Mouse (Mus musculus) testis, postnatal 10 days (tissue): ENCODE data around the gene Pknox1.
A peak's percentile ranks its signal among the peaks of the same experiment; 100 is the strongest.

Source experiments
- DNase-seq: peaks from one replicate; pipeline ENCODE4 v3.0.0; 2021; ENCODE audit warnings: low spot score

Gene Pknox1

GRCm38 (mm10) chr17:31556253-31556652, 8.3 kb upstream of the Pknox1 start:
- DNase-seq = no peak

GRCm38 (mm10) chr17:31557124-31557880, 7.2 kb upstream of the Pknox1 start:
- peak; percentile 49 for DNase-seq

DNA sequence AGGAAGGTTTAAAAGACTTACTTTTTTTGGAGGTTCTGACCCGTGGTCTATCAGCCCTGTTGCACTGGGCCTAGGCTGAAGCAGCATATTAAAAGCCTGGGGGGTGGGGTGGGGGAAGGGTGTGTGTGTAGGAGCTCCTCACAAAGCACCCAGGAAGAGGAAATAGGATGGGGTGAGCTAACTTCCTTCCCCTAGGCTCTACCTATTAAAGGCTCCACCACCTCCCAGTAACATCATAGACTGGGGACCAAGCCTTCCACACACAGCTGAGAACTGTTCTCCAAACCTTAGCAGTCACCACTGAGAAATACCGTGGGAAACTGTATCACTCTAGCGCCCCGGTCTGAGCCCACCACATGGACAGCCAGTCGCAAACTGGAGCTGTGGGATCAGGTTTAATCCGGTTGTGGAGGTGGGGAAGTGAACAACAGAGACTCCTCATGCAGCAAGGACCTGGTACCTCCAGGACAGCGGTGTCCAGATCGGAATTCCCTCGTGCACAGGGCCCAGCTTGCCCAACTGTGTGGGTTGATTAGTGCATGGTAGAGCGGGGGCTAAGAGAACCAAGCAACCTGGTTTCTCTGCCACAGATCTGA, 6.5 kb upstream of the Pknox1 start:
- DNase-seq = no peak

DNA sequence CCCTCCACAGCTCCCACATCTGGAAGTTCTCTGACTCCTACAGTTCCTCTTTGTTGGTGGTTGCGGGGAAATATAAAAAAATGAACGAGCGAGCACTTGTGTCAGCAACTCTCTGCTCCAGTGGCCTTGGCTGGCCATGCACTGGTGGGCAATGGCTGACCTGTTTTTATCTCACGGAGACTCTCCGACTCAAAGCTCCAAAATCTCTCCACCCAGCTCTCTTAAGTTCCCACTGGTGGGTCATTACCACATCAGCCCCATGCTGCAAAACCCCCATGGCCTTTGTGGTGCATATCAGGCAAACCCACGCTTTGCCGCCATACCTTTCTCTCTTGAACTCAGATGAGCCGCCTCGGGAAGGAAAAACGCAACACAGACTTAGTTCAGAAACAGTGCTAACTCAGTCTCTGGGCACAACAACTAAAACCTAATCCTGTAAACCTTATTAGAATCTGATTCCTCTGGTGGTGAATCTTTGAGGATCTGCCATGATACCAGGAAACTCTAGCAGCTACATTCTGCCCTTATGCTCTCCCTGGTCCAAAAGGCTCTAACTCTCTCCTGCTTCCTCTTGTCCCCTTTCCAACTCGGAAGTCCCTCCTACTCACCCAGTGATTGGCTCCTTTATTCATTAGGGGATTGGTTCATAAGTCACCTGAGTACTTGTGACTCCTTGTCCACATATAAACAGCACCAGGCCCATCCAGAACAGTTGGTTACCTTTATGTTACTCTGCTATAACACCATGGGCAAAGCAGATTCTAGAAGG, 5.3 kb upstream of the Pknox1 start:
- no peak for DNase-seq

DNA sequence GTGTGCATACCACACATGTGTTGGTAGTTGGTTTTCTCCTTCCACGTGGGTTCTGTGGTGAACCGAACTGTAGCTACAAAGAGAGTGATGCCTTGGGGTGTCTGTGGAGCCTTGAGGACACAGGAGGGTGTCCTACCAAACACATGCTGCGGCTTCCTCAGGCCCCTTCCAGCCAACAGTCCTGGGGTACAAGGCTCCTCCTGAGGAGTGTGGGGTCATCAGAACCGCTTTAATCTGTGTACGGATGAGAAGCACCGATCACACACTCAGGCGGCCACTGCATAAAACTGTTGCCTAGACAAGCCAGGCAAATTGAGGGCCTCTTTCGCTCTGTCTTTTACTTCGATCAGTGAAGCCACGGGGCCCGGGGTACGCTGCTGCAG, 911 bp upstream of the Pknox1 start:
- peak; percentile 55 for DNase-seq

DNA sequence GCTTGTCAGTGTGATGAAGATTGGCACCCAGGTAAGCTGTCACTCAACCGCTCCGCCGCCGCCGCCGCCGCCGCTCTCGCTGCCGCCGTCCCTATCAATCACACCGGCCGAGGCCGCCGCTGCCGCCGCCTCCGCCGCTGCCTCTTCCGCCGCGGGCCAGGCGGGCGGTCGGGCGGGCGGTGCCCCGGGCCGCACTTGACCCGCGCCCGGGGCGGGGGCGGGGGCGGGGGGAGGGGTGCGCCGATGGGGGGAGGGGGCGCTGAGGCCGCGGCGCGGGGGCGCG, 265 bp downstream of the Pknox1 start:
- DNase-seq = no peak

DNA sequence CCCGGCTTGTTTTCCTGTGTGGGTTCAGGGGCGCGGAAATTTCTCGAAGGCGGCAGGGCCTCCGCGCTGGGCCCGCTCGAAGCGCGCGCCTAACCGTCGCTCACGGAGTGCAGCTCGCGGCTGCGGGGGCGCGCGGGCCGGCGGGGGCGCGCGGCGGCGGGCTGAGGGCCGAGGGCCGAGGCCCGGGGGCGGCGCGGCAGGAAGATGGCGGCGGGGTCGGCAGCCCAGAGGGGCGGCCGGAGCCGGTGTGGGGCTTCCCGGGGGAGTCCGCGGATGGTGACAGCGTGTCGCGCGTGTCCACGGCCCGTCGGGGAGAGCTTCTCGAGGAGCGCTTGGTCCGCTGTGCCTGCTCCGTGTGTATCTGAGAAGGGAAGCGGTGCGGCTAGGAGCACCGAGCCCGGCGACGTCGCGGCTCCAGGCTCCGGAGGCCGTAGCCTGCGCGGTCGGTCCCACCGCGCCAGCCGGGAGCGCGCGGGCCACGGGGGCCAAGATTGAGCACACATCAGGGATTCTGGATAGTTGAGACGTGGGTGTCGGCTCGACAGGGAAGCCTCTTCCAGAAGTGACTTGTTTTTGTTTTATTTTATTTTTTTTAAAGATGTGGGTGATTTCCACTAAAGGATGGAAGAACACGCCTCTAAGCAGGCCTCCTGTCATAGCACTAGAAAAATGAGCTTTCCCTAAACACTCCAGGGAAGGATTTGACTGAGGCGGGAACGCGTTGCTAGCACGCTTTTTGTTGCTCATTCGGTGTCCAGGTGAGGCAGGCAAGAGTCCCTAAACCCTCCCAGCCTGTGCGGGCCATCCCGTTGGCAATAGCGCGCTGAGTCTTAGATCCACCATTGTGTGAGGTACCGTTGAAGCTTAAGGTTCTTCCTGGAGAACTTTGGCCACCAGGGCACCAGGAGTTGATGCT, 865 bp downstream of the Pknox1 start:
- peak; percentile 81 for DNase-seq

GRCm38 (mm10) chr17:31566276-31566675, 1.7 kb downstream of the Pknox1 start:
- no peak for DNase-seq

DNA sequence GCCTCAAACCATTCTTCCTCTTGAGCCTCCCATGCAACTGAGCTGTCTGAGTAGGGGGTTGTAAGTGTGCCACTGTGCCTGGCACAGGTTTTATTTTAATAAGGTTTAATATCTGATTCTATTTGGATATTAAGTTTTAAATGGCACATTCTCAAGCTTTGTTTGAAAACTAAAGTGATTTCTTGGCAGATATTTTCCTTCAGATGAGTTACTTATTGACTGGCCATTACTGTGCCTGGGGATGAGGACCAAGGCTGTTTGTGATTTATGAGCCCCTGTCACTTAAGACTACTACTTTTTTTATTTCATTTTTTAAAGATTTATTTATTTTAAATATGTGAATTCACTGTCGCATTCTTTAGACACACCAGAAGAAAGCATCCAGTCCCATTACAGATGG, 5.2 kb downstream of the Pknox1 start:
- no peak for DNase-seq

DNA sequence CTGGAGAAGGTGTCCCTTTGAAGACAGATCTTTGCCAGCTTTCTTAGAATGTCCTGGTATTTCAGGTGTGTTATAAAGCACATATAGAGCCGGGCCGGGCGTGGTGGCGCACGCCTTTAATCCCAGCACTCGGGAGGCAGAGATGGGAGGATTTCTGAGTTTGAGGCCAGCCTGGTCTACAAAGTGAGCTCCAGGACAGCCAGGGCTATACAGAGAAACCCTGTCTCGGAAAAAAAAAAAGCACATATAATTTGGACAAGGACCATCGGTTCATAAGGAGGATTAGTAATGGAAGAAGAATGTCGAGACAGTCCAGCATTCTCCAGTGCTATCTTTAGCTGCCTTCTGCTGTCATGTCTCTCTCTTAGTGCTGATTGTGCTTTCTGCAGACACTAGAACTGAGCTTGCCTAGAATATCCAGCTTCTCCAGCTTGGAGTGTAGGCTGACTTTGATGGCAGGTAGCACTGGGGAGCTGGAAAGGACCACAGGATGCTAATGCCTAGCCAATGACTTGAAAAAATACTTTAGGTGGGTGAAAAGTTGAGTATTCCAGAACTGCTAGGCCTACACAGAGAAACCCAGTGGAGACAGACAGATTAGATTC, 5.9 kb downstream of the Pknox1 start:
- DNase-seq = peak; percentile 79

GRCm38 (mm10) chr17:31571689-31572088, 7.2 kb downstream of the Pknox1 start:
- no peak for DNase-seq

DNA sequence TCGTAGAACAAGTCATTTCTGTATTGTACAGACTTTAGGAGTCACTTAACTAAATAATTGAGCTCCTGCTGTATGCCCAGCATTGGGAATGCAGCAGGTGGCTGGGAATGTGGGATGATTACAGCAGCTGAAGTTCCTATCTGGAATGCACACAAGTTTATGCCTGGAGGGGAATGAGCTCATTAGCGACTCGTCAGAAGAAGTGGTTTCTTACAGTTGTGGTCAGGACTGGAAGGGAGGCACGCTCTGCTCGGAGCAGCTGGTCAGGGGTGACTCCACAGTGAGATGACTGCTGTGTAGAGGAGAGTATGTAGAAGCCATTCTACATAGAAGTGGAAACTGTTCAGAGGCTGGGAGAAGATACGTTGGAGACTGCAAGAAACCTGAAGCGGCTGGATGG, 10.1 kb downstream of the Pknox1 start:
- DNase-seq = no peak

DNA sequence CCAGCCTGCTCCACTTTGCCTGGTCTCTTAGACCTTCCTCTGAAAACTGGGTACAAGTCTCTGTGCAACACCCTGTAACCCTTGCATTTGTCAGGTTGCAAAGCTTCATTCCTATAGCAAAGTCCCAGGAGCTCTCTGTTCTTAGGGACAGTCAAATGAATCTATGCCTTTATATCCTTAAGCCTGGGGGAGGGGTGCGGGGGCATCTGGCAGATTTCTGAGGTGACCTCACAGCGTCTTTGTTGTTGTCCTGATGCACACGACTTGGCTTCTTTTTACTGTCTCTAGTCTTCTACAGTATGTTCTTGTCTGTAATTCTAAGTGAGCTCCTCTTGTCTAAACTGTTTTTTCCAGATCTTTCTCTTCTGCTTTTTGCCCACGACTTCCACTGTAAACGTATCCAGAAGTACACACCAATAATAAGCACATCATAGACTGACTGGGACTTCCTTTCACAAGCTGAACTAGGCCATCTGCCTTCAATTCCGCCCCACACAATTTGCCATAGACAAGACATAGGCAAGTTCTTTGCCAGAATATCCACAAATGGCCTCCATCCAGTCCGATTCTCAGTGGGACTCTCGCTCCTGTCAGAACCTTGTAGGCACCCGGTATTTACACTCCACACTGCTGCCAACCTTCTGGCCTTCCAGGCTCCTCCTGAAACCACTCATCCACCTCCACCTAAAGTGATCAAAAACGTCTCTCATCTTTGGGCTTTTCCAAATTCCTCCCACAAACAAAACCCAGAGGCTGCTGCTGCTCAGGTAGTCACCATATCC, 12.1 kb downstream of the Pknox1 start:
- DNase-seq = no peak

DNA sequence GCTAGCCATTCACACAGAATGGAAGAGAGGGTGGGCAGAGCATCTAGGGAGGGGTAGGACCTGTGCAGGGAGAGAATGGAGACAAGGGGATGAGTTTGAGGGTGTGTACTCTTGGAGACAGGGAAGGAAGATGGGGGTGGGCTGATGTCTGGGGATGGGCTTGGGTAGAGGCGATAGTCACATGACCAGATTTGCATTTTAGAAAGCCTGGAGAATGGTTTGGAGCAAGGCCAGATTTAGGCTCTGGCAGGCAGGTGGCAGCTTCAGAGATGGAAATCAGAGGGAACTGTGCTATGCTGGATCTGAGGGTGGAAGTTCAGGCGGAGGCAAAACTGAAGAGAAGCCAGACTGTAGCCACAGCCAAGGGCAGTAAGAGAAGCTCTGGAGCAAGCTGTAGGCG, 15.8 kb downstream of the Pknox1 start:
- DNase-seq = no peak

GRCm38 (mm10) chr17:31583185-31583584, 18.7 kb downstream of the Pknox1 start:
- DNase-seq = no peak

DNA sequence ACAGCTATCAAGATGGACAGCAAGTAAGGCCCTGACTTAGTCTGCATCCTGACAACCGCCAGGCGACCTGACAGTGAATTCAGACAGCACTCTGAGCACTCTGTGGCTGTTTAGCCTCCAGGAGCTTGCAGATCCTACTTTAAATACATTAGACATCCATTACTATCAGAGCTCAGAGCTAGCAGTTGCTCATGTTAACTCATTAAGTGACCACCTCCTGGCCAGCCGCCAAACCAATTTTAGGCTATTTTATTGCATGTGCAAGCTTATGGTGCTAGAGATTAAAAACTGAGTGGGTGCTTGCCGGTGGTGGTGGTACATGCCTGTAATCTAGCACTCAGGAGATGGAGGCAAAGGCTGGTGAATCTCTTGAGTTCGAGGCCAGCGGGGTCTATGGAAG, 19.2 kb downstream of the Pknox1 start:
- DNase-seq = no peak

DNA sequence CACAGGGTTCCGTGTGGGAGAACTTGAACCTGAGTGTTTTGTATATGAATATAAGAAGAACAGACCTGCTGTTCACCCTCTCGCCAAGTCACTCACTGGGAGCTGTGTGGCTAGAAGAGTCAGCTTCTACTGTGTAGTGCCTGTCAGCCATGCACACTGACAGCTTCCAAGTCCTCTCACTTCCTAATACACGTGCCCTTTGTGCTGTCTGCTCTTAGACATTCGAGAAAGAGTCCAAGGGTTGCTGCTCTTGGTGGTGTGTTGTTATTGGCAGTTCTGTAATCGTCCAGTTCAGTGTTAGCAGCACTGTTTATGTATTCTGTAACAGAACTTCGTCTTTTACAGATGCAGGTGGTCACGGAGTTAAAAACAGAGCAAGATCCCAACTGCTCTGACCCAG, 23.6 kb downstream of the Pknox1 start:
- no peak for DNase-seq

DNA sequence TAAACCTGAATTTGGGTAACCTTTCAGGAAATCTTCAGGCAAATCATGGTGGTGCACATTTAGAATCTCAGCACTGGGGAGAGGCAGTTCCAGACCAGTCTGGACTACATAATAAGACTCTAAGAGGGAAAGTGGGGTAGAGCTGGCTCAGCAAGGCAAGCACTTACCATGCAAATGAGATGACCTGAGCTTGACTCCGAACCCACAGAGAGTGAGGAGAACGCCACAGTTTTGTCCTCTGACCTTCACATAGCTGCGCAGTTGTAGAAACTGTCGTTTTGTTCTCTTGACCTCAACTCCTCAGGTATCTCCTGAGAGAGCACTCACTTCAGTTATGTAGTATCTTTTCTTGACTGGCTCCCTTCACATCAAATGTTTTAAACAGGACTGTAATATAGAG, 24.2 kb downstream of the Pknox1 start:
- no peak for DNase-seq

- no peak for DNase-seq
Observed at GRCm38 (mm10) chr17:31590846-31591245, 26.3 kb downstream of the Pknox1 start.

DNA sequence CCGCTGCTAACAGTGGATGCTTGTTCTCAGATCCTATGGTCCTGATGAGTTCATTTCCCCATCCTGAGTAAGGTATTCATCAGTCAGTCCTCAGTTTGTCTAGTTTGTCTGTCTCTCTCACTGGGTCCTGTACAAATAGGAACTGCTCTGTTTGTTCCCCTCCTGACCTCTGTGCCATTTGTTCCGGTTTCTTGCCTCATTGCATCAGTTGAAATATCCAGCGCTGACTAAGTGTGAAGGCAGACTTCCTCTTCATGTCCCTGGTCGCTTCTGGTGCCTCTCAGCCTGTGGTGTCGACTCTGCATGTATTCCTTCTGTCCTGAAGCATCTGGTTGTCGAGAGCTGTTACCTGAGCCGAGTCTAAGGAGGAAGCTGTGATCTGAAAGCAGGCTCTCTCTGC, 30.1 kb downstream of the Pknox1 start:
- no peak for DNase-seq

- no peak for DNase-seq
Observed at GRCm38 (mm10) chr17:31595077-31595476, 30.5 kb downstream of the Pknox1 start.
